Mouse (Mus musculus): ENCODE data around the gene Iffo1. TPM values are rescaled to one million over a fixed set of nuclear protein-coding genes. Genes with fewer than 3 reads are reported as not detected.
A peak's percentile ranks its signal among the peaks of the same experiment; 100 is the strongest.

The Iffo1 gene
- total and polyA plus RNA-seq, 3 experiments, result 5.7 to 19.7 (median 7.0) TPM

- Histone ChIP-seq H3K27ac (peak overlapping the region; percentile 98), H3K36me3 (ENCODE audit: control insufficient read depth, insufficient read depth, low read length) (0 out of 2 replicates have a peak, but pooled peaks cover 3% of the 10 kb centered on the region), H3K27me3 (ENCODE audit: control insufficient read depth, insufficient read depth, low read length) (no peaks in the 10 kb centered on the region), H3K4me3 (peak overlapping the region; percentile 93), H3K9ac (ENCODE audit: low read depth, low read length) (peak overlapping the region; percentile 7; the same call in 1 of the 2 replicates), H3K4me1 (ENCODE audit: control insufficient read depth, insufficient read depth, low read length) (peaks cover 4% of the 10 kb centered on the region), H3K79me2 (replicated peaks; ENCODE audit: control insufficient read depth, insufficient read depth, low read length) (no peaks in the 10 kb centered on the region; the same call in 1 of the 2 replicates)
- TF ChIP-seq POLR2A (IDR thresholded peaks at IDR 0.05; ENCODE audit: insufficient read depth, low read depth, low read length), result no peak
- TF ChIP-seq CTCF (IDR thresholded peaks at IDR 0.05), result no peak
- TF ChIP-seq EP300 (IDR thresholded peaks at IDR 0.05; ENCODE audit: insufficient read depth, low read depth, low read length), result peak; percentile 27; the same call in 1 of the 2 replicates
- intact Hi-C loops (cut with DNase I), result loop anchor here (5.0 to 10.0 kb wide), 2 partner anchors 48 to 105 kb away; partner anchors contain the start of gene Vamp1
- DNase-seq, result peak in 1 of 2 experiments; percentile 84
- 21% methylated on average over 10 of the region's 10 CpGs for WGBS
Measured at GRCm38 (mm10) chr6:125166861-125167650, 22.0 kb downstream of the Iffo1 start.

- TF ChIP-seq CTCF (IDR thresholded peaks at IDR 0.05) (no peak), POLR2A (IDR thresholded peaks at IDR 0.05; ENCODE audit: insufficient read depth, low read depth, low read length) (no peak), EP300 (IDR thresholded peaks at IDR 0.05; ENCODE audit: insufficient read depth, low read depth, low read length) (no peak)
Measured at GRCm38 (mm10) chr6:125168086-125168485, 23.0 kb downstream of the Iffo1 start.

GRCm38 (mm10) chr6:125170194-125170593 lies 25.2 kb downstream of the Iffo1 start:
- peak overlapping the region; percentile 45 for H3K27ac ChIP-seq
- no peak for DNase-seq
- peaks cover 3% of the 10 kb centered on the region; the same call in 1 of the 2 replicates for H3K4me1 ChIP-seq (ENCODE audit: control insufficient read depth, insufficient read depth, low read length)
- H3K27me3 ChIP-seq (ENCODE audit: control insufficient read depth, insufficient read depth, low read length), result no peaks in the 10 kb centered on the region
- no peaks in the 10 kb centered on the region for H3K36me3 ChIP-seq (ENCODE audit: control insufficient read depth, insufficient read depth, low read length)
- H3K79me2 ChIP-seq (replicated peaks; ENCODE audit: control insufficient read depth, insufficient read depth, low read length), result no peaks in the 10 kb centered on the region; the same call in 1 of the 2 replicates
- intact Hi-C loops (cut with DNase I), result loop anchor here (2.0 to 5.0 kb wide), 2 partner anchors 21 to 123 kb away; partner anchors contain the start of genes Acrbp, Mrpl51 and Ncapd2
- 75% methylated on average over 6 of the region's 6 CpGs for WGBS
- peak; percentile 59 for TF ChIP-seq CTCF (IDR thresholded peaks at IDR 0.05)
- 0 out of 2 replicates have a peak, but pooled peaks have one; percentile 11 for TF ChIP-seq EP300 (IDR thresholded peaks at IDR 0.05; ENCODE audit: insufficient read depth, low read depth, low read length)
- no peak for TF ChIP-seq POLR2A (IDR thresholded peaks at IDR 0.05; ENCODE audit: insufficient read depth, low read depth, low read length)
- H3K4me3 ChIP-seq, result no peak overlapping the region
- no peak overlapping the region for H3K9ac ChIP-seq (ENCODE audit: low read depth, low read length)

More at GRCm38 (mm10) chr6:125168086-125168485, 23.0 kb downstream of the Iffo1 start:
- DNase-seq, result no peak
- H3K36me3 ChIP-seq (ENCODE audit: control insufficient read depth, insufficient read depth, low read length), result 0 out of 2 replicates have a peak, but pooled peaks cover 3% of the 10 kb centered on the region
- no peaks in the 10 kb centered on the region for H3K27me3 ChIP-seq (ENCODE audit: control insufficient read depth, insufficient read depth, low read length)
- 92% methylated on average over 14 of the region's 14 CpGs for WGBS
- intact Hi-C loops (cut with DNase I), result loop anchor here (5.0 to 10.0 kb wide), 2 partner anchors 47 to 104 kb away; partner anchors contain the start of gene Vamp1
- no peak overlapping the region for H3K9ac ChIP-seq (ENCODE audit: low read depth, low read length)
- H3K4me1 ChIP-seq (ENCODE audit: control insufficient read depth, insufficient read depth, low read length), result peaks cover 4% of the 10 kb centered on the region
- no peaks in the 10 kb centered on the region; the same call in 1 of the 2 replicates for H3K79me2 ChIP-seq (replicated peaks; ENCODE audit: control insufficient read depth, insufficient read depth, low read length)
- H3K4me3 ChIP-seq, result no peak overlapping the region
- no peak overlapping the region; the same call in 1 of the 2 replicates for H3K27ac ChIP-seq

- DNase-seq, result no peak
- no peak overlapping the region for H3K9ac ChIP-seq (ENCODE audit: low read depth, low read length)
- H3K27ac ChIP-seq, result no peak overlapping the region
- H3K79me2 ChIP-seq (replicated peaks; ENCODE audit: control insufficient read depth, insufficient read depth, low read length), result no peaks in the 10 kb centered on the region
- intact Hi-C loops (cut with DNase I), result loop anchor here (5.0 kb wide), 1 partner anchor 125 kb away; the partner anchor contains the start of gene Acrbp
- H3K4me3 ChIP-seq, result no peak overlapping the region
- no peak for TF ChIP-seq CTCF (IDR thresholded peaks at IDR 0.05)
- no peak for TF ChIP-seq POLR2A (IDR thresholded peaks at IDR 0.05; ENCODE audit: insufficient read depth, low read depth, low read length)
- TF ChIP-seq EP300 (IDR thresholded peaks at IDR 0.05; ENCODE audit: insufficient read depth, low read depth, low read length), result no peak
- no peaks in the 10 kb centered on the region for H3K36me3 ChIP-seq (ENCODE audit: control insufficient read depth, insufficient read depth, low read length)
- 42% methylated on average over 2 of the region's 2 CpGs for WGBS
- no peaks in the 10 kb centered on the region for H3K27me3 ChIP-seq (ENCODE audit: control insufficient read depth, insufficient read depth, low read length)
- no peaks in the 10 kb centered on the region for H3K4me1 ChIP-seq (ENCODE audit: control insufficient read depth, insufficient read depth, low read length)
Measured at GRCm38 (mm10) chr6:125172474-125172873, 27.4 kb downstream of the Iffo1 start.

- no peak for DNase-seq
- Histone ChIP-seq H3K9ac (ENCODE audit: low read depth, low read length) (no peak overlapping the region), H3K27me3 (ENCODE audit: control insufficient read depth, insufficient read depth, low read length) (no peaks in the 10 kb centered on the region), H3K27ac (no peak overlapping the region), H3K4me1 (ENCODE audit: control insufficient read depth, insufficient read depth, low read length) (no peaks in the 10 kb centered on the region), H3K4me3 (no peak overlapping the region), H3K36me3 (ENCODE audit: control insufficient read depth, insufficient read depth, low read length) (no peaks in the 10 kb centered on the region), H3K79me2 (replicated peaks; ENCODE audit: control insufficient read depth, insufficient read depth, low read length) (no peaks in the 10 kb centered on the region)
- WGBS, result 89% methylated on average over 7 of the region's 7 CpGs
- intact Hi-C loops (cut with DNase I), result loop anchor here (5.0 kb wide), 1 partner anchor 126 kb away; the partner anchor contains the start of gene Acrbp
- TF ChIP-seq POLR2A (IDR thresholded peaks at IDR 0.05; ENCODE audit: insufficient read depth, low read depth, low read length) (no peak), EP300 (IDR thresholded peaks at IDR 0.05; ENCODE audit: insufficient read depth, low read depth, low read length) (no peak), CTCF (IDR thresholded peaks at IDR 0.05) (no peak)
Measured at GRCm38 (mm10) chr6:125173256-125173655, 28.2 kb downstream of the Iffo1 start.

All from heart, adult 2 months (tissue).